Mouse (Mus musculus): ENCODE data around the gene 4933425L06Rik. TPM values are rescaled to one million over a fixed set of nuclear protein-coding genes. Genes with fewer than 3 reads are reported as not detected.

The 4933425L06Rik gene
- not detected for total RNA-seq (2021)
- long read RNA-seq, experiment 1 = 0 reads
- long read RNA-seq, experiment 2 = 0 reads

- no peak for DNase-seq
Observed at GRCm38 (mm10) chr13:105081862-105082261, at the start of gene 4933425L06Rik. Gene 4933425L06Rik (plus strand): TSS chr13:105082122.

DNA sequence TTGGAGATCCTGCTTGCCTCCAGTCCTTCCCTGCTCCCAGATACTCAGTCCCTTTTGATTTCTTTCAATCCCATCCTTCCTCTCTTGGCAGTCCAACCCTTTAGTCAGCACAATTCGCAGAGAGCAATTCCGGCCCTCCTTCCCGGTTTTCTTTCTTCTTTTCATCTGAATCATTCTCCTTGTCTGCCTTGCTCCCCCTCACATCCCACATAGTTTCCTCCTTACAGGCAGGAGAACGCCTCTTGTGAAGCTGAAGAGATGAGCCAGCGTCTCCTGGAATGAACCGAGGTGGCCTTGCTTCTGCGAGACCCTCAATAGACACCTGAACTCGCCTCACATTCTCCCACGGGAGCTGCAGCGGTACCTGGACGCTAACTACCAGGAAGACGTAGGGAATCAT lies 44.1 kb upstream of the 4933425L06Rik start:
- DNase-seq = no peak

- no peak for DNase-seq
Observed at GRCm38 (mm10) chr13:105038334-105038733, 43.6 kb upstream of the 4933425L06Rik start.

- DNase-seq = no peak
Observed at GRCm38 (mm10) chr13:105043882-105044281, 38.0 kb upstream of the 4933425L06Rik start.

DNA sequence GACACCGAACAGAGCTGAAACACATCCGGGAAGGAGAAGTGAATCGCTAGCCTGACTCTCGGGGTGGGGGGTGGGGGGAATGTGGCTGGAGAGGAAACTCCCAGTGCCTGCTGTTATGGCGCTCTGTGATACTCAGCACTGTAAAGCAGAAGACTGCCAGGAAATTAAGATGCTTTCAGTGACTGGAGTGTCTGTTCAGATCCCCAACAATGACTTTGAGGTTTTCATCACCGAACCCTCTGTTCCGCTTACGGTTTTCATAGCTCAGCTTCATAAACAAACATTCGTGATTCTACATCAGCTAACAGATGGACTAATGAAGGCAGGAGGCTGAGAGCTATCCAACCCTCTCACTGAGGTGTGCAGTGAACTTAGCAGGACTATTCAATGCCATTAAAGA lies 34.5 kb upstream of the 4933425L06Rik start:
- no peak for DNase-seq

DNA sequence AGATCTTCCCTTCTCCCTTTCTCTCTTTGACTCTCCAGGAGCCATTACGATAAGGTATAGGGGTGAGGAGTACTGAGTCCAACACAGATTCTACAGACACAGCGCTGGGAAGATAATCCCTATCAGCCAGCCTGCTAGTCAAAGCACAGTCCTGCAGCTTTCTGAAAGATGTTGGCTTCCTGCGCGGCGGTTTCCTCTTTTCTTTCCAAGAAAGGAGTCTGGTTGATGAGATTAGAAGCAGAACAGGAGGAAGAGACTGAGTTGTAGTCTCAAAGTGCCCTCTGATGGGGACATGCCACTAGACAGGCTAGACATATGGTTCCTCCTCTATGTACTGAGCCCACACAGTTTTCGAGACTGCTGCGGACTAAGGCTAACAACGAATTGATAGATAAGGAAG lies 33.3 kb upstream of the 4933425L06Rik start:
- no peak for DNase-seq

DNA sequence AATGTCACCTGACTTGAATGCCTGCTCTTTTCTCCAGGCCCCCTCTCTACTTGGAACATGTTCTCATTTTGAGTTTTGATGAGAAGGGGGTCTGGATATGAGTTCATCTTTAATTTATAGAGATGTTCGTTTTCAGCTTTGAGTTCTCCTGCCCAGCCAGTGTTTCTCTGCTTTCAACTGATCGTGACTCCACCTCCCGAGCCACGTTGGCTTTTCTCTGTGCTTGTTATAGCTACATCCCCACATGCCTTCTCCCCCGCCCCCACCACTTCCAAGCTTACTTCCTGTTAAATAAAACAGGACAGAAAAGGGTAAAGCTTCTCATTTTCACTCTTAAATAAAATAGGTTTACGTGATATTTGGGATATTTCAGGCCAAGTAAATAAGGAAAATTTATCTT lies 30.5 kb upstream of the 4933425L06Rik start:
- DNase-seq = no peak

- DNase-seq = no peak
Observed at GRCm38 (mm10) chr13:105053618-105054017, 28.3 kb upstream of the 4933425L06Rik start.

DNA sequence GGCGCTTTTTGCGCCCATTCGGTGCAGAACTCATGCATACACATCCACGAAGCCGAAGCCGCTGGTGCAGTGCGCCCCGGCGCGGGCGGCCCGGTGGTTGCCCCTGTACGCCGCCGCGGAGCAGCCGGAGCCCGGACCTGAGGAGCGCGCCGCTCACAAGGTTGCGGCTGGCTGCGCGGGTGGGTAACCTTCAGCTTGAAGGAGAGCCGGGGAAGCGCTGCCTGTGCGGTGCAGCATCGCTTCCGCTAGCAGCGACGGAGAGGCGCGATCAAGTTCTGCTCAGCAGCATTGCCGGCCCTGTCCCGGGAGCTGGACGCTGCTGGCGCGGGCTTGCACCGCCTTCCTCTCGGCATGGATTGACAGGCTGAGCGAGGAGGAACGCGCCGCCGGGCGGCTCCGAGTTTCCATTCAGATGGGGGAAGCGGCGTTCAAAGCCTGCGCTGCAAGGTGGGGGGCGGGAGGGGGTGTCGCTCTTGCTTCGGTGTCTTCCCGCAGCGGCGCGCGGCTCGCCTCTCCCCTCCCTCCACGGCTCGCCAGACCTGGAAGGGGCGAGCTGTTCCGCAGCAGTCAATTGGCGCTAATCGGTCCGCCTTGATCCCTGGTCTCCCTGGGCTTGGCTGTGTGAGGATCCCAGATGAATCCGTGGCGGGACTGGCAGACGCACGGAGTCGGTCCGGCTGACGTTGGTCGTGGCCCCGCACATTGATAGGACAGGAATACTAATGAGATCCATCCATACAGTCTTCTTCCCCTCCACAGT lies 27.6 kb upstream of the 4933425L06Rik start, which contains the start of gene Rgs7bp:
Rgs7bp (minus strand) TSS at position 750 of the 760 bp plus-strand sequence.
- DNase-seq = peak; percentile 73 to 74

DNA sequence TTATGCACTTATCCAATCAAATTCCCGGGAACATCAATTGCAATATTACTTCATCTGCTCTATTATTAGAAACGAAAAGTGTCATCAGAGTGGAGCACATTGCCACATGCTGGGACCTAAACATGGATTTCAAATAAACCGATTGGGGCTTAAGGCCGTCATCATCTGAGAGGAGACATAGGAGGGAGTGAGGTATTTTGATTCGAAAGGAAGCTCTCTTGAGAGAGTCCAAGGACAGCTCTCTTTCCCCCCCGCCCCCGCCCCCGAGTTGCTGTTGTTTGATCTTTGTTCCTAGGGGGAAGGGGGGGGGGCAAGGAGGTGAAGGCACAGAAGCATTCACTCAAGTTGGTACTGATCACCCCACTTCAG lies 27.0 kb upstream of the 4933425L06Rik start:
- no peak for DNase-seq

DNA sequence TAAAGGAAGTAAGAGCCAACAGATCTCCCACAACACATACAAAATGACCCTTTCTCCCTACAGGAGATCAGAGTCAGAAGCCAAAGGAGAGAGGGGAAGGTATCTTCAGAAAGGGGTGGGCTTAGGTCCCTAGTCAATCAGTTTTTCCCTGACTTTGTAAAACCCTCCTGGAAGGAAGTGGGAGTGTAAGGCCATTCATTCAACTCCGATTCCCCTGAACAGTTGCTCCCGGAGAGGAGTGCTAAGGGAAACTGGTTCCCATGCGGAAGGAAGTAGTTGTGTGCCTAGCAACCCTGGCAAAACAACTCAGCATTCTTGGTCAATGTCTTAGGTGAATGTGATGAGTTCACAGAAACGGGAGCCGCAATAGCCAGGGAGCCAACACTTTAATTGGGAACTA lies 26.5 kb upstream of the 4933425L06Rik start:
- DNase-seq = peak; percentile 8 to 25

DNA sequence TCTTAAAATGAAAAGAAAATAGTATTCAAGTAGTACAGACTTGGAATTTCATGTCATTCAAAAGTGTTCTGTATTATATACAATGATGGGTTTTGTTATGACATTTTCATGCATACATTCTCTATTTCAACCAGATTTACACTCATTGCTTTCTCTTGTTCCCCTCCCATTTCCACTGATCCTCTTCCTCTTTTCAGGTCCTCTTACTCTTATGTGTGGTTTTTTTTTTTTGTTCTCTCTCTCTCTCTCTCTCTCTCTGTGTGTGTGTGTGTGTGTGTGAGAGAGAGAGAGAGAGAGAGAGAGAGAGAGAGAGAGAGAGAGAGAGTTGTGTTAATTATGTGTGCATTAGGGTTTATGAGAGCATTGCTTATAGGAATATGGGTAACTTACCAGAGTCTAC lies 15.8 kb upstream of the 4933425L06Rik start:
- DNase-seq = no peak

GRCm38 (mm10) chr13:105066890-105067845 lies 14.8 kb upstream of the 4933425L06Rik start:
- no peak for DNase-seq

- DNase-seq = no peak
Observed at GRCm38 (mm10) chr13:105089276-105089675, 7.4 kb downstream of the 4933425L06Rik start.

DNA sequence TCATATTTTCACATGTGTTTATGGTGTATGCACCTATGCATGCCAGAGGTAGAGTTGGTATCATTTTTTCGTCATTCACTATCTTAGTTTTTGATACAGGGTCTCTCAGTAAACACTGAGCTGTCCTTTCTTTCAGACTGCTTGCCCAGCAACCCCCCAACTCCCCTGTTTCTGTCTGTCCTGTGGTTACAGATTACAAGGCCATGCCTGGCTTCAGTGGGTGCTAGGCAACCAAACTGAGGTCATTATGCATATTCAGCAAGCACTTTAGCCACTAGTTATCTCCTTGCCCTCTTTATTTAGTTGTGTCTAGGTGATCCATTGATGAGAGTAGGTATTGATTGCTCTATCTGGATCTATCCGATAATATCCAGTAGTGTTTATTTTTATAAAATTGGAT lies 14.4 kb downstream of the 4933425L06Rik start:
- no peak for DNase-seq

DNA sequence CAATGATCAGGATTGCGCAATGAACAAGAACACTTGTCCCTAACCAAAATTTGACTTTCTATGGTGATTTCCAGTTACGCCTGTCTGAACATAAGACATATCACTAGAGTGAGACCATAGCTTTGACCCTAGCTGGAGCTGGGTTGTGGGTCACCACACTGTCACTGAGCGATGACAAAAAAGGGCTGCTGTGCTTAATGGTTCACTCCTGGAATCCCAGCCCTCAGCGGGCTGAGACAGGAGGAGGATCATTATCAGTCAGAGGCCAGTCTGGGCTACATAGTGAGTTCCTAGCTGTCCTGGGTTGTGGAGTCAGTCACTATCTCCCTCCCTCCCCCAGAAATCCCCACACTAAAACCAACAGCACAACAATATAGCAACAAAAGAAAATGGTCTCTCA lies 18.8 kb downstream of the 4933425L06Rik start:
- no peak for DNase-seq

DNA sequence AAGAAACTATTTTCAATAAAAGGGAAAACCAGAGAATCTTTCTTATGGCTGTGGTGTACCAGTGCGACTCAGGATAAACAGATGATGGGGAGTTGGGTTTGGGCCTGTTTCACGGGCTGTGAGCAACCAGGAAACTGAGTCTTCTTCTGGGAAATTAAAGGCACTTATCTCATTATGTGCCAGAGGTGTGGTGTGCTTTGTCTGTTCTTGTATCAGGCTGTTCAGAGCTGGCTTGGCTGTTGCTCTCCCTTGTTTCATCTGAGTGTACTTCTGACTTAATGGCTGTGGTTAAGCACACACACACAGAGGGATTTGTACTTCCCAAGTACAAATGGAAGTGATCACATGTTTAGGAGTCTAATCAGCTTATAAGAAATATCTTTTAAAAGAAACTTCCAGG lies 22.5 kb downstream of the 4933425L06Rik start:
- no peak for DNase-seq

DNA sequence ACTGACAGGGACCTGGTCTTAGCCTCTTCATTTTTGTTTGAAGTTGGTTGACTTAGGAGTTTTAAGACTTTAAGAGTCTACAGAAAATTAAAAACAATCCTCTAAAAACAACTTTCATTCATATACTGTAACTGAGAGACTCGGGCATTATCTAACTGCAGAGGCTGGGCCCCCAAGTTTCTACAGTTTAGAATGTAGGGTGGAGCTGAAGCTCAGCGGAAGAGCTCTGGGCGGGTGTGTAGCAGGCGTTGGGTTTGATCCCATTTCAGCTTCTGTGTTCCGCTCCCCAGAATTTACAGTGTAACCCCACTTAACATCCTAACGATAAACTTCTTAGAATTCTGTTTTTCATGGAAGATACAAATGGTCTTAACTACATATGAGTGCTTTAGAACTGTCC lies 29.7 kb downstream of the 4933425L06Rik start:
- DNase-seq = no peak

- no peak for DNase-seq
Observed at GRCm38 (mm10) chr13:105121617-105122016, 39.7 kb downstream of the 4933425L06Rik start.

- DNase-seq = no peak
Observed at GRCm38 (mm10) chr13:105122092-105122491, 40.2 kb downstream of the 4933425L06Rik start.

GRCm38 (mm10) chr13:105130080-105130479 lies 48.2 kb downstream of the 4933425L06Rik start:
- DNase-seq = no peak

DNA sequence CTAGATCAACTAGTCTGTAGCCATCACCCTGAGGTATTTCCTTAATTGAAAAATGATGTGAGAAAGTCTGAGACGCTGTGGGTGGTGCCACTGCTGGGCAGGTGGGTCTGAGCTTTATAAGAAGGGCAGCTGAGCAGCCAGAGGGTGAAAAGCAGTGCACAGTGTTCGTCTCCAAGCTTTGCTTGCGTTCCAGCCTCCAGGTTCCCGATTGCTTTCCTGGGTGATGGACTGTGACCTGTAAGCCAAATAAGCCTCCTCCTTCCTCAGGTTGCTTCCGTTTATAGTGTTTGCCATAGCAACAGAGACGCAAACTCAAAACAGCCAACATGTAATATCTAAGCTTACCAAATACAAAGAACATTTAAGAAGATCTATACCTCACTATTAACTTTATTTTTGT lies 50.4 kb downstream of the 4933425L06Rik start:
- no peak for DNase-seq

DNA sequence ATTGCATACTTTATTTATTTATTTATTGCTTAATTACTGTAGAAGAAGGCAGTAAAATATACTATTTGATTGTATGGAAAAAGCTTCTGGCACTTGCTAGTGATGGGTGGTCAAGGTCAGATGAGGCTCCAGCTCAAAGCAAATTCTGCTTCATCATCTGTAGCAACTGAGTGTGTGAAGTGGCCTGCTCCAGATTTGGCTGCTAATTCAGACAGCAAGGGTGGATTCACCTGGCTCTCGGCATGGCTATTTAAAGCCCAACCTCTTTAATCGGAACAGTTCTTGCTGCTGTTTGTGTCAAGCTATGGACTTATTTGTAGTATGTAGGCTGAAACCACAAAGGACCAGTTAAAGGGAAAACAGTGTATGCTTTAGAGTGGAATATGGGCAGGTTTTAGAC lies 50.9 kb downstream of the 4933425L06Rik start:
- DNase-seq = no peak

Data from adrenal gland, postnatal 36 days (tissue).